Mouse (Mus musculus) midbrain, postnatal 0 days (tissue): Measurements from ENCODE around the gene Fbxo17. TPM values are rescaled to one million over a fixed set of nuclear protein-coding genes. Genes with fewer than 3 reads are reported as not detected.
A peak's percentile ranks its signal among the peaks of the same experiment; 100 is the strongest.
"Not testable (repeated sequence)": the region's sequence is repeated elsewhere in the genome, so short reads cannot be mapped to it uniquely, and the experiment has no call there.

ENCODE experiments used
- ATAC-seq: fragments of 200-750 bp; cut with Nextera tagmentation; 2 replicates; pipeline ENCODE4 v1.8.0; 2017; ENCODE audit warnings: moderate number of reproducible peaks, mild to moderate bottlenecking, moderate TSS enrichment, moderate library complexity; ENCODE audit not compliant: low FRiP score
- DNase-seq: peaks from one replicate; pipeline ENCODE4 v3.0.0-alpha.2; 2015; ENCODE audit warnings: low spot score
- H3K27ac ChIP-seq: fragments of 300-500 bp; sonication (generic); 2 replicates; pipeline ENCODE4 v1.5.1; 2014; ENCODE audit warnings: low read depth, mild to moderate bottlenecking, low read length, mixed read lengths
- H3K27me3 ChIP-seq: fragments of 300-500 bp; sonication (generic); 2 replicates; pipeline ENCODE4 v1.6.1; 2014; ENCODE audit warnings: low read length, control low read depth, mixed read lengths; ENCODE audit not compliant: insufficient read depth
- H3K36me3 ChIP-seq: fragments of 300-500 bp; sonication (generic); 2 replicates; pipeline ENCODE4 v1.6.1; 2014; ENCODE audit warnings: low read length, control low read depth, mixed read lengths; ENCODE audit not compliant: insufficient read depth
- H3K4me1 ChIP-seq: fragments of 300-500 bp; sonication (generic); 2 replicates; pipeline ENCODE4 v1.6.1; 2014; ENCODE audit warnings: mild to moderate bottlenecking, control low read depth, antibody characterized with exemption, low read length, mixed read lengths; ENCODE audit not compliant: insufficient read depth
- H3K4me2 ChIP-seq: fragments of 300-500 bp; sonication (generic); 2 replicates; pipeline ENCODE4 v1.6.1; 2014; ENCODE audit warnings: low read depth, mild to moderate bottlenecking, low read length, mixed read lengths; ENCODE audit not compliant: poor library complexity, severe bottlenecking
- H3K4me3 ChIP-seq: fragments of 300-500 bp; sonication (generic); 2 replicates; pipeline ENCODE4 v1.5.1; 2014; ENCODE audit warnings: low read depth, mild to moderate bottlenecking, low read length, moderate library complexity
- H3K9ac ChIP-seq: fragments of 300-500 bp; sonication (generic); replicated peaks from 2 replicates; pipeline ENCODE4 v1.6.1; 2014; ENCODE audit warnings: mild to moderate bottlenecking, low read length, moderate library complexity, mixed read lengths; ENCODE audit not compliant: poor library complexity, severe bottlenecking
- H3K9me3 ChIP-seq: fragments of 300-500 bp; sonication (generic); 2 replicates; pipeline ENCODE4 v1.6.1; 2016; ENCODE audit warnings: low read length, control low read depth
- CTCF ChIP-seq: IDR thresholded peaks from 2 replicates; pipeline ENCODE4 v1.5.1; 2016; ENCODE audit warnings: antibody characterized with exemption, mild to moderate bottlenecking
- WGBS: fragments of 180-500 bp; shearing (Covaris S2); extraction: QIAGEN DNeasy Blood & Tissue Kit; methylation state at CpG from one replicate; pipeline ENCODE4 v1.1.7; 2014; 5-methylcytosine and 5-hydroxymethylcytosine counted together
- polyA plus RNA-seq: library from polyadenylated mRNA; unstranded; fragments of >200 nt; fragmentation: Nextera tagmentation; extraction: Ambion mirVana; gene quantifications from 2 replicates; pipeline ENCODE4 v1.2.1, GENCODE M21; 2015
- total RNA-seq: library from RNA; depleted of rRNA; stranded (reverse); fragments of >200 nt; gene quantifications from 2 replicates; pipeline ENCODE4 v1.2.3, GENCODE M21; 2014

Fbxo17 gene
- total and polyA plus RNA-seq, 2 experiments from 2014 or later, result 2.8 to 5.5 TPM

GRCm38 (mm10) chr7:28694423-28694822 lies 22.2 kb upstream of the Fbxo17 start:
- peaks cover 10% of the 10 kb centered on the region; the same call in 1 of the 2 replicates for H3K36me3 ChIP-seq
- H3K9ac ChIP-seq, result no peak overlapping the region
- no peak for ATAC-seq
- 12% methylated on average over 14 of the region's 14 CpGs for WGBS
- H3K27ac ChIP-seq, result no peak overlapping the region
- H3K9me3 ChIP-seq, result no peaks in the 10 kb centered on the region
- peak; percentile 9 for DNase-seq
- H3K4me2 ChIP-seq, result peak overlapping the region; percentile 73; the same call in 1 of the 2 replicates
- no peaks in the 10 kb centered on the region for H3K4me1 ChIP-seq
- H3K27me3 ChIP-seq, result no peaks in the 10 kb centered on the region
- H3K4me3 ChIP-seq, result peak overlapping the region; percentile 55; the same call in 1 of the 2 replicates
- TF ChIP-seq CTCF, result no peak

- no peak overlapping the region for H3K4me2 ChIP-seq
- ATAC-seq, result no peak
- no peak for TF ChIP-seq CTCF
Measured at GRCm38 (mm10) chr7:28694966-28695511, 21.6 kb upstream of the Fbxo17 start.

GRCm38 (mm10) chr7:28697277-28697676 lies 19.3 kb upstream of the Fbxo17 start:
- Histone ChIP-seq H3K9me3 (no peaks in the 10 kb centered on the region), H3K27ac (no peak overlapping the region), H3K4me1 (no peaks in the 10 kb centered on the region), H3K27me3 (no peaks in the 10 kb centered on the region), H3K4me3 (no peak overlapping the region), H3K36me3 (peaks cover 10% of the 10 kb centered on the region; the same call in 1 of the 2 replicates), H3K4me2 (no peak overlapping the region), H3K9ac (no peak overlapping the region)
- DNase-seq (no peak), ATAC-seq (no peak)
- TF ChIP-seq CTCF, result no peak
- WGBS, result 92% methylated on average over 11 of the region's 11 CpGs

More at GRCm38 (mm10) chr7:28694966-28695511, 21.6 kb upstream of the Fbxo17 start:
- Histone ChIP-seq H3K27ac (no peak overlapping the region), H3K4me3 (no peak overlapping the region), H3K4me1 (no peaks in the 10 kb centered on the region), H3K27me3 (no peaks in the 10 kb centered on the region), H3K9me3 (no peaks in the 10 kb centered on the region), H3K9ac (no peak overlapping the region), H3K36me3 (peaks cover 10% of the 10 kb centered on the region; the same call in 1 of the 2 replicates)
- 73% methylated on average over 8 of the region's 8 CpGs for WGBS
- DNase-seq, result no peak

GRCm38 (mm10) chr7:28700269-28700668 lies 16.3 kb upstream of the Fbxo17 start:
- 97% methylated on average over 4 of the region's 4 CpGs for WGBS
- no peaks in the 10 kb centered on the region for H3K4me1 ChIP-seq
- H3K27ac ChIP-seq, result no peak overlapping the region
- TF ChIP-seq CTCF, result no peak
- H3K4me2 ChIP-seq, result no peak overlapping the region
- no peaks in the 10 kb centered on the region for H3K27me3 ChIP-seq
- no peaks in the 10 kb centered on the region for H3K9me3 ChIP-seq
- ATAC-seq, result no peak
- H3K9ac ChIP-seq, result no peak overlapping the region
- no peak overlapping the region for H3K4me3 ChIP-seq
- no peak for DNase-seq
- peaks cover 10% of the 10 kb centered on the region; the same call in 1 of the 2 replicates for H3K36me3 ChIP-seq

- not testable (repeated sequence) for H3K4me3 ChIP-seq, H3K9ac ChIP-seq, H3K27me3 ChIP-seq, H3K27ac ChIP-seq, ATAC-seq, H3K4me1 ChIP-seq, DNase-seq, H3K4me2 ChIP-seq, H3K9me3 ChIP-seq
- H3K36me3 ChIP-seq, result peaks cover 10% of the 10 kb centered on the region; the same call in 1 of the 2 replicates
- WGBS, result 97% methylated on average over 12 of the region's 12 CpGs
Measured at GRCm38 (mm10) chr7:28701306-28701705, 15.3 kb upstream of the Fbxo17 start.

- Histone ChIP-seq H3K4me2 (no peak overlapping the region), H3K27ac (no peak overlapping the region), H3K27me3 (no peaks in the 10 kb centered on the region), H3K4me3 (no peak overlapping the region), H3K4me1 (no peaks in the 10 kb centered on the region), H3K36me3 (peaks cover 7% of the 10 kb centered on the region; the same call in 1 of the 2 replicates), H3K9me3 (no peaks in the 10 kb centered on the region), H3K9ac (no peak overlapping the region)
- no peak for TF ChIP-seq CTCF
- 61% methylated on average over 9 of the region's 9 CpGs for WGBS
- ATAC-seq (no peak), DNase-seq (no peak)
Measured at GRCm38 (mm10) chr7:28702601-28703143, 13.9 kb upstream of the Fbxo17 start.
